Mouse (Mus musculus) CD8-positive naive resting alpha-beta T cell, adult 2 months (primary cell): Measurements from ENCODE around the gene Slc52a3.

Source experiments
- DNase-seq, 2 experiments: peaks; one replicate each; pipeline ENCODE4 v3.0.0; 2022; ENCODE audit warnings: low read depth in 2 of 2, low spot score in 2 of 2

Slc52a3 gene

GRCm38 (mm10) chr2:152040101-152040500 lies 43.8 kb downstream of the Slc52a3 start:
- DNase-seq: no peak

GRCm38 (mm10) chr2:152047116-152048002 lies 51.0 kb downstream of the Slc52a3 start:
- no peak for DNase-seq

GRCm38 (mm10) chr2:152048003-152048980 lies 52.0 kb downstream of the Slc52a3 start:
- no peak for DNase-seq

GRCm38 (mm10) chr2:152048981-152049441 lies 52.7 kb downstream of the Slc52a3 start:
- DNase-seq: no peak

- no peak for DNase-seq
Observed at GRCm38 (mm10) chr2:152049611-152050270, 53.4 kb downstream of the Slc52a3 start.

GRCm38 (mm10) chr2:152050316-152050715 lies 54.0 kb downstream of the Slc52a3 start:
- DNase-seq: no peak

GRCm38 (mm10) chr2:152051985-152052384 lies 55.7 kb downstream of the Slc52a3 start:
- DNase-seq: no peak

- no peak for DNase-seq
Observed at GRCm38 (mm10) chr2:152055406-152055805, 59.1 kb downstream of the Slc52a3 start.

- no peak for DNase-seq
Observed at GRCm38 (mm10) chr2:152056368-152057251, 60.3 kb downstream of the Slc52a3 start.

- no peak for DNase-seq
Observed at GRCm38 (mm10) chr2:152057252-152057563, 60.9 kb downstream of the Slc52a3 start.
